Mouse (Mus musculus): ENCODE results near the gene Rac1. TPM values are rescaled to one million over a fixed set of nuclear protein-coding genes. Genes with fewer than 3 reads are reported as not detected.

The Rac1 gene
- polyA plus RNA-seq, 1 experiment from 2014 or later: 431 TPM

DNA sequence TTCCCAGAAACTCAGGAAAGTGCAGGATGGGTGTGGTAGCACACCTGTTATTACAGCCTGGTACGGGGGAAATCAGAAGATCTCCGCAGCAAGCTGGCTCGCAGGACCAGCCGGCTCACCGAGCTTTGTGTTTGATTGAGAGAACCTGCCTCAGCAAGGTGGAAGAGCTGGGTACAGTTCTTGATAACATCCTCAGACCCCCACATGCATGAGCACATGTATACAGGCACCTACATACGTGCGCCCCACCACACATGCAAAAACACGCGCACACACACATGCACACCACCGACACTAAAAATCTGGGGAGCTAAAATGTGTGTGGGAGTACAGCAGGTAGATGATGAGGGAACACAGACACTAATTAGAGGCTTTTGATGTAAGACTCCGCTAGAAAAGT lies 64.2 kb downstream of the Rac1 start:
- Histone ChIP-seq H3K4me3 (peak overlapping the region; percentile 78), H3K27me3 (ENCODE audit: insufficient read depth, poor library complexity, severe bottlenecking) (no peaks in the 10 kb centered on the region), H3K36me3 (peaks cover 16% of the 10 kb centered on the region), H3K27ac (peak overlapping the region; percentile 85; the same call in 1 of the 2 replicates), H3K4me1 (peaks cover 15% of the 10 kb centered on the region), H3K9me3 (no peaks in the 10 kb centered on the region)
- DNase-seq (ENCODE audit: low spot score): no peak
- 77% methylated on average over 11 of the region's 11 CpGs for WGBS

Other genes starting within 250 kb of the Rac1 start
- gene Zfp853, start 234.4 kb downstream of the Rac1 start, polyA plus RNA-seq (2016; fragmentation: Nextera tagmentation; extraction: Ambion mirVana): not detected in 2 replicates
- 35.0 and 46.1 TPM in 2 replicates for gene E130309D02Rik, start 212.7 kb downstream of the Rac1 start, polyA plus RNA-seq (2016; fragmentation: Nextera tagmentation; extraction: Ambion mirVana)
- 55.5 and 58.6 TPM in 2 replicates for gene Zdhhc4, start 198.8 kb downstream of the Rac1 start, polyA plus RNA-seq (2016; fragmentation: Nextera tagmentation; extraction: Ambion mirVana)
- 0.51 and 0.55 TPM in 2 replicates for gene Grid2ip, start 170.7 kb downstream of the Rac1 start, polyA plus RNA-seq (2016; fragmentation: Nextera tagmentation; extraction: Ambion mirVana)
- 269 and 275 TPM in 2 replicates for gene Kdelr2, start 124.2 kb downstream of the Rac1 start, polyA plus RNA-seq (2016; fragmentation: Nextera tagmentation; extraction: Ambion mirVana)
- 11.9 and 13.9 TPM in 2 replicates for gene Daglb, start 63.5 kb downstream of the Rac1 start, polyA plus RNA-seq (2016; fragmentation: Nextera tagmentation; extraction: Ambion mirVana)
- 30.9 and 33.1 TPM in 2 replicates for gene Cyth3, start 94.4 kb upstream of the Rac1 start, polyA plus RNA-seq (2016; fragmentation: Nextera tagmentation; extraction: Ambion mirVana)
- gene Usp42, start 204.2 kb upstream of the Rac1 start, polyA plus RNA-seq (2016; fragmentation: Nextera tagmentation; extraction: Ambion mirVana): 15.7 and 15.9 TPM in 2 replicates